Mouse (Mus musculus): Measurements from ENCODE around the gene Fchsd2. TPM values are rescaled to one million over a fixed set of nuclear protein-coding genes. Genes with fewer than 3 reads are reported as not detected.
A peak's percentile ranks its signal among the peaks of the same experiment; 100 is the strongest.
"Not testable (repeated sequence)": the region's sequence is repeated elsewhere in the genome, so short reads cannot be mapped to it uniquely, and the experiment has no call there.

Gene Fchsd2
- total RNA-seq, 2 experiments from 2014 or later = 21.2 to 23.2 TPM

DNA sequence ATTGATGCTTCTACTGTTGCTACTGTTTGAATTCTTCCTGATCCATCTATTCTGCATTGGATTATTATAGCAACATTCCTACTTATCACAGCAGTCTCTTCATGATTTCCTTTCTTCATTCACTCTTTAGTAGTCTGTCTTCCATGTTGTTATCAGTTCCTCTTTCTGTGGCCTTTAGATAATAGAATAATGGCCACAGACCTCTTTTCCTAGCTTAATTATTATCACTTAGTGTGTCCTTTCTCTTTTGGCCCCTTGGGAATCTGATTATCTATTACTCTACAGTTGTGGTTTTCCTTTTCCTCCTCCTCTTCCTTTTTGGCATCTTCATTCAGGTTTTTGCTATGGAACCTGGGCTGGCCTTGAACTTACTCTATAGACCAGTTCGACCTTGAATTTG, 21.7 kb downstream of the Fchsd2 start:
- DNase-seq = no peak

DNA sequence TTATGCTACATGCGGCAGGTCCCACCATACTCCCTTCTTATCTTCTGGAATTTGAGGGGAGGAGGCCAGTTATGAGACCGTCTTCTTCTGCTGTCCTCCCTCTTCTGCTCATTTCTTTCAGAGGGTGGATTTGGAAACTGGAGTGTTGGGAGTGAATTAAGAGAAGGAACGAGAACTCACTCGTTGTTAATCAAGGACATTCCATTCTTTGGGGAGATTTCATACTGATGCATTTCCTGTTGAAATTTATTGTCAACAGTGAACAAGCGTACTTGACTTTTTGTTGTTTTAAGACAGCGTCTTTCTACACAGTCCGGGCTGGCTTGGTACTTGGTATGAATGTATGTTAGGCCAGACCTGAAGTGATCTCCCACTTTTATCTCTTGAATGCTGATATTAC, 26.7 kb downstream of the Fchsd2 start:
- DNase-seq = no peak

DNA sequence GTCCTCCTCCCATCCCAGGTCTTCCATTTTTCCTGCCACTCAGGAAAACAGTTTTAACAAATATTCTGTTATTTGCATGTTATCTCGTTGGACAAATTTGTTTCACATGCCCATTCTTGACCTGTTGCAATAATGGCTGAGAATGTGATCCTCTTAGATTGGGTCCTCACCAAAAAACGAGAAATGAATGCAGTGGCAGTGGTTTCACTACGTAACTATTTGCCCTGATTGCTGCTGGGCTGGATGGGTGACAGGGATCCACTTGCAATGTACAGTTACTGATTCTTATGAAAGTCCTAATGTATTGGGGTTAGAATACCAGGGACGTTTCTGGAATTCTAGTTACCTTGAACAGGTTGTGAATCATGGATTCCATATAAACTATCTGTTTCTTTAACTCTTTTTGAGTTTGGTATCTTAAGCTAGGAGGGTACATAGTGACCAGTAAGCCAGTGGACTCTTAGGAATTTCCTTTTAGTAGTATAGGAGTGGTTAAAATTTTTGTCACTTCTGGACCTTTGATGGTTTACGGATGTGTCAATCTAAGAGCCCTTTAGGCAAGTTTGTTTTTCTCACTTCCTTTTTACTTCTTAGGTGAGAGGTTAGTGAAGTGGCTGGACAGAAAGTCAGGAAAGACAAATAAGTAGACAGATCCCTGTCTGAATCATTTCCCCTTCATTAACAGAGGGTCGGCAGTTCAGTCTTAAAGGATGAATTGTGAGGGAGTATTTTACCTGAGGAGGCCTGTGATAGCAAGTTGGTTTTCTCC, 31.1 kb downstream of the Fchsd2 start:
- DNase-seq = no peak

DNA sequence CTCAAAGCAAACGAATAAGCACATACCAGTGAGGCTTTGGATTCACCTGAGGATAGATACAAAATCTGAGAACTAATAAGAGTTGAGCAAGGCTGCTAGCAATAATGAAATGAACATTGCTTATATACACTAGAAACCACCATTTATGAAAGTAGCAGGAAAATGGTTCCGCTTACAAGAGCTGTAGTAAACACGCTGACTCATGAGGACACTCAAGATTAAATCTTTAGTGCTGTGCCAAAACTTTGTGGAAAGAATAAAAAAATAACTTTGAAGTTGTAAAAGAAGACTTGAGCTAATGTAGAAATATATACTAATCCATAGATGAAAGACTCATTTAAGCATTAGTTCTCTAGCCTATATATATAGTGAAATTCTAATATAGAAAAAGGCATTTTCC, 35.1 kb downstream of the Fchsd2 start:
- DNase-seq = no peak

DNA sequence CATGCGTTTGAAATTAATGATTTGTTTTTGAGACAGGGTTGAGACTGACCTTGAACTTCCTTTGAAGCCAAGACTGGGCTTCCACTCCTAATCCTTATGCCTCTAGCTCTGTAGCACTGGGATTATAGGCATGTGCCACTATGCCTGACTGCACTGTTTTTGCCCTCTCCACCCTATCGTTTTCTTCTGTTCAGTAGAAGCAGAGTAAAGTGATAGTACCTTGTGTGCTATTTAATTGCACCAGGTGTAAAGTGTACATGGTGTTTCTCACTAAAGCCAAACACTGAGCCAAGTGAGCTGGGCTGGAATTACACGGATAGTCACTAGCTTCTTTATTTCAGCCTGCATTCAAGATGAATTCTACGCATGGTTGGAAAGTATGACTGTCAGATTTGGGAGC, 35.9 kb downstream of the Fchsd2 start:
- peak in 1 of 2 experiments; percentile 9 for DNase-seq

DNA sequence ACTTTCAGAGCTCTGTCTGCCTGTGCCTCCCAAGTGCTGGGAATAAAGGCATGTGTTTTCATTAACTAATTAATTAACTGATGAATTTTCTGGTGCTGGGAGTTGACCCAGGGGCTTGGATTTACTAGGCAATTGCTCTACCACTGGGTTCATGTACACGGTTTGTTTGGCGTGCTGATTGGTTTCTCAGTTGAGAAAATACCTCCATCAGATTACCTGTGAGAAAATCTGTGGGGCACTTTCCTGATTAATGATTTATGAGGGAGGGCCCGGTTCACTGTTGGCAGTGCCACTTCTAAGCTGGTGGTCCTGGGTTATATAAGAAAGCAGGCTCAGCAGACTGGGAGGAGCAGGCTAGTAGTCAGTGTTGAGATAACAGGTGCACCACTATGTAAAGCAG, 38.0 kb downstream of the Fchsd2 start:
- no peak for DNase-seq

DNA sequence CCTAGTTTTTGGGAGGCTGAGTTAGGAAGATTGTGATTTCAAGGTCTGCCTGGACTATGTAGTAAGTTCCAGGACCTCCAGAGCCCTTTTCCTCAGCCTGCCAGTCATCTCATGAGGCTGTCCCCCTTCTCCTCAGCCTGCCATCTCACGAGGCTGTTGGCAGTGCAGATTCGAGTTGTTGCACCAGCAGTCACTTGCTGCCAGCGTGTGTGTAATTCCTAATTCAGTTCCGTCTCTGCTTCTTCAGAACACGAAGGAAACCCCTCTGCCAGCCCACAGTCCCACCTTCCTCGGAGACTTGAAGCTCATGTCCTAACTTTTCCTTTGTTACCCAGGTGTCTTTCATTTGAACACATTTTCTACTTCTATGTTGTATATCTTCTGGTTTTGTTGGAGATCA, 38.6 kb downstream of the Fchsd2 start:
- no peak for DNase-seq

DNA sequence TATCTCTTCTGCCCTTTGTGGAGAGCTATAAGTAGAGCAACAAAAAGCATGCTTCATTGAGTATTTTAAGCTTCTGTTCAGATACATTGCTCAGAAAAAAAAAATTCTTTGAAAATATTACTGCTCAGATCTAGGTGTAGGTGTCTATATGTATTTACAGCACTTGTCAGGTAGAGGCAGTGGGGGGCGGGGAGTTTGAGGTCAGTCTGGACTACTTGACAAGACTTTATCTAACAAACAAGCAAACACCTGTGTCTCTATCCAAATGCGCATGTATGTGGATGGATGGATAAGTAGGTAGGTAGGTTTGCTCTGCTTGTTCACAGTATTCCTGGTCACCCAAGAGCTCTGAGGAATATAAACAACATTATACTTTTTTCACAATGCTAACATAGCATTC, 40.9 kb downstream of the Fchsd2 start:
- DNase-seq = no peak

DNA sequence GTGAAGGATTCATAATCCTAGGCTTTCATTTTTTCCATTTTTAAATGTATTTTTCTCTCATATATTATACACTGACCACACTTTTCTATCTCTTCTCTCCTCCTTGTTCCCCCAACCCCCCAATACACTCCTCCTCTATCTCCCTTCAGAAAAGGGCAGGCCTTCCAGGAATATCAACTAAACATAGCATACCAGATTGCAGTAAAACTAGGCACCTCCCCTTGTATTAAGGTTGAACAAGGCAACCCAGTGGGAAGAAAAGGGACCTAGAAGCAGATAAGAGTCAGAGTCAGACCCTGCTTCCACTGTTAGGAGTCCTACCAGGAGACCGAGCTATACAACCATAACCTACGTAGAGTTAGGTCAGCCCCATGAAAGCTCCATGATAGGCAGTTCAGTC, 41.5 kb downstream of the Fchsd2 start:
- DNase-seq = no peak

DNA sequence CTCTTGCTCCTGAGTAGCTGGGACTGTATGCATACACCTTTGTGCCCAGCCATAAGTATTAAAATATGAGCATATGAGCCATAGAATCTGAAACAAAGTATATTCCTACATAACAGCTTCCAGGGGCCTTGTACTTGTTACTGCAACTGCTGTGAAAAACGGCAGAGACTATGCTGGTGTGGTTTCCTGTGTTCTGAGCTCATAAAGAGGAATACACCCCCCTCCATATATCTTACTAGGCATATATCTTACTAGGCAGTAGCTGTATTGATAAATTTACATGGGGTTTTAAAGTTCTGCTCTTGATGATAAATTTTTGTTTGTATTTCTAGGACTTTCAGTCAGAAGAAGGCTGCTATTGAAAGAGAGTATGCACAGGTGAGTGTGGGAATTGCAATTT, 46.2 kb downstream of the Fchsd2 start:
- no peak for DNase-seq

DNA sequence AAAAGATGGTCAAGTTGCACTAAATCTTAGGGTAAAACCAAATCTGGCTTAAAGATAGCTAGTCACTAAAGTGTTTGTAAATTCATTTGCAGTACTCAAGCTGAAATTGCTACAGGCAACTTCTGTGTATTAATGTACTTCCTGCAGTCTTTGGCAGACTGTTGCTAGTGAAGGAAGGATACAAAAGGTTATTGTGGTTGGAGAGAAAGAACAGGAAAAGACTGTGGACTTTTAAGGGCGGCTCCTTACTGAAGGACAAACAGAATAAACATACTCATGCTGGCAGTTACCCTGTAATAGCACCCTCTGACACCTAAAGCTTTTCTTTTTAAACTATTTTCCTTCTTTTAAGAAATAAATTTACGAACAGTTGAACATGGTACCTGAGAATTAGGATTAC, 50.2 kb downstream of the Fchsd2 start:
- no peak for DNase-seq

DNA sequence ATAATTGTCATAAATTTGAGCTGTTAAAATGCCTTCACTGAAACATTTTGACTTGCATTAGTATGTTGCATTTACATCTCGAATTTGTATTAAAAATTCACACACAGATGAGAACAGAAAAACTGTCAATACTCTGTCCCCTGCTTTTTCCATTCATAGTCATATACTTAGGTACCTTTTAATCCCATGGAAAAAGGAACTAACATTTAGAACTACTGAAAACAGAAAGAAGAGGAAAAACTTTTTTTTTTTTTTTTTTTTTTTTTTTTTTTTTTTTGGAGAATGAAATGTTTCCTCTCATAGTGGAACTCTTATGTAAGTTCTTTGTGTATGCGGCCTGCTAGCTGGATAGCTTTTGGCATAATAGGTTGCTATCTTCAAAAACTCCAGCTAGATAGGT, 51.6 kb downstream of the Fchsd2 start:
- no peak for DNase-seq

DNA sequence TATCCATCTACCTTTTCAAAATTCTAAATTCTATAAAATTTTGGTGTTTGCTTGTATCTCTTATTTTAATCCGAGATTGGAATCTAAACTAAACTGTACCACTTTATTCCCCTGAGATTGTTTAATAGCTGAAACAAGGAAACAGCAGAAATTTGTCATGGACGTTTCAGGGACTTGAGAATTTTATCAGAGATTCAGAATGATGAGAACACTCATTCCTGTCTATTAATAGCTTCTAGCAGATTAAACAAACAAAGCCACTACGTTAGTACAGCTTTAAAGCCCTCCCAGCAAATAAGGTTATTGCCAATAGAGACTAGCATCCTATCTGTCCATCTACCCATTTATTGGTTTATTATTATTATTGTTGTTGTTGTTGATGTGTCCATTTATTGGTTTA, 56.4 kb downstream of the Fchsd2 start:
- DNase-seq = no peak

DNA sequence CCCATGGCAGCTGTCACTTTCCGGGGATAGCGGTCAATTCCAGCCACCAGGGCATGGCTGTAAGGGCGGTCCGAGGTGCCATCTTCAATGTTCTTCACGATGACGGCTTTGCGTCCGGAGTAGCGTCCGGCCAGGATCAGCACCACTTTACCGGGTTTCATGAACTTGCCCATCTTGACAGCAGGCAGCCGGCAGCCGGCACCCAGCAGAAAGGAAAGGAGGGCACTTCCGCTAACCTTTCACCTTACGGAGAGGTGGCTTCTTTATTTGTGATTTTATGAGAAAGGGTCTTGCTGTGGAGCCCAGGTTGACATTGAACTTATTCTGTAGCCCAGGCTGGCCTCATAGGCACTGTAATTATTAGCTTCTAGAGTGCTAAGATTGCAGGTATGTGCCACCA, 62.2 kb downstream of the Fchsd2 start:
- DNase-seq = not testable (repeated sequence)

DNA sequence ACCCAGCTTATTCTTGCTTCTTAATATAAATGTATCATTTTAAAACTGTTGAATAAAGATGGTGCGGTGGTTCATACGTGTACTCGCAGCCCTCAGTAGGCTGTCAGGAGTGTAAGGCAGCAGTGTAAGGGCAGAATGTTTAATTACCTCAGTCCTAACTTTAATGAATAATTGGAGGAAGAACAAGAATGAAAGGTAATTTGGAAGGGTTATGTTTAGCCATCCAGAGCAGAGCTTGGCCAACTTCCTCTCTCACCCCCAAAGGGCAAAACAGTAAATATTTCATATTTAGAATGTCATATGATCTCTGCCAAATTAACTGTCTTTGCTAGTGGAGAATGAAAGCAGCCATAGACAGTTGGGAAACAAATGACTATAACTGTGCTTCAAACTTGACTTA, 62.6 kb downstream of the Fchsd2 start:
- no peak for DNase-seq

DNA sequence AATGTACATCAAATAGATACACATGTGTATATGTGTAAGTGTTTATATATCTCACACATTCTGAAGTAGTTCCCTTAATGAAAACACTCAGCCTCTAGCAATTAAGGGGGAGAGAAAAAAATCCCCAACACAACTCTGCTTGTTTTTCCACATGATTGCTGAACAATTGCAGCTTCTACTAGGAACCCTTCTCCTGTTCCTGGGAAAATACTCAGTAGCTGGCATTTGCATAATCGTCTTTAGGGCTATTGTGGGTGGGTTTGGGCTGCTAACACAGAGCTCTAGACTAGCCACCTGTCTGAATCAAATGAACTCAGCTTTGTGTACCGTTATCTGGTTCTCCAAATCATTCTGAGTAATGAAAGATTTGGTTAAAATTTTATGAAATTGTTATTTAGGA, 67.6 kb downstream of the Fchsd2 start:
- DNase-seq = no peak

DNA sequence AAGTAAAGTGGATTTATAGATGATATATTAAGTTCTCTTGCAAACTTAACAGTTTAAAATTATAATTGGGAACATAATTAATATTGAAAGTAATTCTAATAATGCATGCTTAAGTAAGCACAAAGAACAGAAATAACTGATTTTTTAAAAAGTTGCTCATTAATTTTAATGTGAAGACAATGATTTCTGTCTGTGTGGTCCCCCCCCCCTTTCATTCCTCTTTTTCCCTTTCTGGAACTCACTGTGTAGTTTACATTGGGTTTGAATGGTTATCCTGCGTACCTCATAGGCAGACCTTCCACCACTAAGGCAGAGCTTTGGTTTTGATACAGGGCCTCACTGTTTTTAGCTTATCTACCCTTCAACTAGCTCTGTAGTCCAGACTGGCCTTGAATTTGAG, 70.1 kb downstream of the Fchsd2 start:
- DNase-seq = no peak

DNA sequence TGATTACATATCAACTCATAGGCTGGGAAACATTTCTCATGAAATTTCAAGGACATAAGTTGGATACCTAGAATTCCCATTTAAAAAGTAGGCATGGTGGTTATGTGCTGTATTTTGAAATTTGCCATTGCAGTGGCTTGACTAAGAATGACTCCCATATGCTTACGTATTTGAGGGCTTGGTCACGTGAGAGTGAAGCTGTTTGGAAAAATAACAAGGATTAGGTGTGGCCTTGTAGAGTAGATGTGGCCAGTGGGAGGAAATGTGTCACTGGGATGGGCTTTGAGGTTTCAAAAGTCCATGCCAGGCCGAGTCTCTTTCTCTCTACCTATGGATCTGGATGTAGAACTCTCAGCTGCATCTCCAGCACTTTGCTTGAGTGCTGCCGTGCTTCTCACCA, 71.2 kb downstream of the Fchsd2 start:
- DNase-seq = no peak

DNA sequence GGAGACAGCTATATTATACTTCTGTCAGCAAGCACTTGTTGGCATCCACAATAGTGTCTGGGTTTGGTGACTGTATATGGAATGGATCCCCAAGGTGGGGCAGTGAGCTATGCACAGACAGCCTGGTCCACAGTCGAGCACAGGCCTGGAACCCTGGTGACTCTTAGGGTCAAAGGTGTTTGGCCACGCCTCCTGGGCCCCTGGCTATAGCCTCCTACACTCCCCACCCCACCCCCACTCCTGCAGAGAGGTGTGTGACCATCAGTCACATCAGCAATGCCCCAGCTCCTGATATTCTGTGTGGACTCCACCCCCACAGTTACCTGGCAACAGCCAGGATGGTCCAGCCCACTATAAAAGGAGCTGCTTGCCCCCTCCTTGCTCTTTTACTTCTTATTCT, 73.9 kb downstream of the Fchsd2 start:
- DNase-seq = no peak

DNA sequence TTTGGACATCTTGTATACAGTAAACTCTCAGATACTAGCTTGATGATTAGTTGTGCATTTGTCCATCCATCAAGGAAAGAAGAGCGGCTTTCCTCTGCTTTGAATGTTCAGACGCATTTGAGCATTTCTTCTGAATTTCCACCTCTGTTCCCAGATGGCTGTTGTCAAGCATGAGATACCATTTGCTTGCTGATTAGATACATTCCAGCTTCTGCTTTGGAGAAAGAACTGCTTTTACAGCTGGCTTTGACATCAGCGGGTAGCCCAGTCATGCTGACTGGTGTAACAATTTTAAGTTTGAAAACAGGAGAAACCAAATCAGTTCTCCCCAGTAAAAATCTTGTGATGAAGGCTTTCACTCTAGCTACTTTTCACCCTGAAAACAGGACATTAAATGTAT, 77.8 kb downstream of the Fchsd2 start:
- DNase-seq = no peak

DNA sequence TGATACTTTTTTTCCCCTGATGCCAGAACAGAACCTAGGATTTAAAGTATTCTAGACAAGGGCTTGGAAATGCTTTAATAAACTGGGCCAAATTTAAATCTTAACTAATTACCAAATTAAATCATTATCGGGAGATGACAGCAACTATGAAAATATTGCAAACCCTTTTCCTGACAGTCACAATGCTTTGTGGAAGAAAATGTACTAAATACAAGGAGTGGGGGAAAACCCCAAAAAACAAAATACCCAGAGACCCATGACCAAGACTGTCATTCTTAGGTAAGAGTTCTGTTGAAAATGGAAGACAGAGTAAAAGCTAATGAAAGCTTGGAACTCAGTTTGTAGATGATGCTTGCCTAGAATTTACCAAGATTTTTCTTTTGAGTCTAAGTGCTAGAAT, 78.3 kb downstream of the Fchsd2 start:
- no peak for DNase-seq

DNA sequence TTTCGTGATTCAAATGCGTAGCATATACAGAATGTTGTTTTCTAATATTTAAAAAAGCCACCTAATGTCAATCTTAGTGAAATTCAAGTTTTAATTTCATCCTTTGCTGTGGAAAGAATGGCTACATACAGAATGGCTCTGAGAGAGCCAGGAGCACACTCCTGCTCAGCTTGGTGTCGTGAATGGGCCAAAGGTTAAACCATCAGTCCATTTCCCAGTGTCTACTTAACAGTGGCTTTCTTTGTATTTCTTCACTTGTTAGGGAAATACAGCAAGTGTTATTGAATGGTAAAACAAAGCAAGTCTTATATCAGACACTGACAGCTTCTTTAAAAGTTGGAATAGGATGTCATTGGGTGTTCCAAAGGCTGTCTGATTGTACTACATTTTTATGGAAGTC, 80.7 kb downstream of the Fchsd2 start:
- DNase-seq = no peak

DNA sequence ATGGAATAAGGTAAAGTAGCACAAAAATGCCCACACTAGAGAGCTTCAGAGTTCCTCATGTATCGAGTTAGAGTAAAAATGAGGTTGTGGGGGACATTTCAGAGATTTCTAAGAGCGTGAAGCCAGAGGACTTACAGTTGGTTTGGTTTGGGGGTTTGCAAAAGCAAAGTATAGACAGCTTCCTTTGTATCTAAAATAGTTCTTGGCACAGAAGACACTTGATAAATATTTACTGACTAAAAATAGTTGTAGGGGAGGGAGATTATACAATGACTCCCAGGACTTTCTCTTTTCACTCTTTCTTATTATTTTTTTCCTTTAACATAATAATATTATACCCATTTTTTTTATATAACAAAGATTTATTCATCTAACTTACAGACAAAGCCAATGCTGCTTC, 86.1 kb downstream of the Fchsd2 start:
- no peak for DNase-seq

DNA sequence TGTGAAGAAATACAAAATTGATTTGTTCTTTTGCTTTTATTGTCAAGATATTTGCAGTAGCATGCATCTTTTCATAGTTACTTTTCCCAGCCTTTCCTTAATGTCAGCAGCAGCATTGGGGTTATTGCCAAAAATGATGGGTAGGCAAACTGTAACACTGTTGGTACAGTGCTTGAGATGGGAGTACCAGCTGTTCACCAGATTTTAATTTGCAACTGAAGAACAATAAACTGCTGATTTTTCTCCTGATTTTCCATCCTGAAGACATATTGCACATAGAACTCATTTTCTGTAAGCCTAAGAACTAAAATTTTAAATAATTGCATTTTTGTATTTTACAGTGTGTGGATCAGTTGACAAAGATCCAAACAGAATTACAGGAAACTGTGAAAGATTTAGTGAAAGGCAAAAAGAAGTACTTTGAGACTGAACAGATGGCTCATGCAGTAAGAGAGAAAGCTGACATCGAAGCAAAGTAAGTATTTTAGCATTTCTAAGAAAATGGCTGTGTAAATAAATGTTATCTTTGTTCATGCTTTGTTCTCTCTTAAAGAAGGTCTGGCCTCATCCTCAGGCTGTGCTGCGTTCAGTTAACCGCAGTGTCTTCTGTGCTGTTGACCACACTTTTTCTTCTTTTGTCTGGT, 98.8 kb downstream of the Fchsd2 start:
- DNase-seq = no peak
